Mouse (Mus musculus): ENCODE measurements at regions not wholly inside any gene's neighbourhood (a gene's known extent, or its start where the extent isn't known, plus 50 kb on each side); places are given as distances from the start of the nearest gene placed in this dataset.

- H3K9me3 ChIP-seq: no peaks in the 10 kb centered on the region
- peak; percentile 13; the same call in 1 of the 2 replicates for ATAC-seq (ENCODE audit: borderline replicate concordance, extremely low read depth, low FRiP score, low TSS enrichment)
- H3K4me2 ChIP-seq: no peak overlapping the region
- peaks cover 7% of the 10 kb centered on the region; the same call in 1 of the 2 replicates for H3K4me1 ChIP-seq
- H3K27ac ChIP-seq: no peak overlapping the region
- WGBS: 48% methylated on average over 3 of the region's 3 CpGs
- no peaks in the 10 kb centered on the region for H3K36me3 ChIP-seq
- no peak overlapping the region for H3K9ac ChIP-seq
- no peaks in the 10 kb centered on the region for H3K27me3 ChIP-seq
- no peak overlapping the region for H3K4me3 ChIP-seq
Observed at GRCm38 (mm10) chr16:95872436-95872835, 118.3 kb downstream of the Psmg1 start.

- 74% methylated on average over 2 of the region's 2 CpGs for WGBS
- Histone ChIP-seq H3K4me3 (no peak overlapping the region), H3K27me3 (no peaks in the 10 kb centered on the region), H3K36me3 (no peaks in the 10 kb centered on the region), H3K4me2 (no peak overlapping the region), H3K9me3 (no peaks in the 10 kb centered on the region), H3K27ac (no peak overlapping the region), H3K4me1 (peaks cover 7% of the 10 kb centered on the region; the same call in 1 of the 2 replicates), H3K9ac (no peak overlapping the region)
- no peak; the same call in 1 of the 2 replicates for ATAC-seq (ENCODE audit: borderline replicate concordance, extremely low read depth, low FRiP score, low TSS enrichment)
Observed at GRCm38 (mm10) chr16:95870291-95870690, 120.5 kb downstream of the Psmg1 start.

- Histone ChIP-seq H3K4me3 (no peak overlapping the region), H3K4me1 (peaks cover 8% of the 10 kb centered on the region; the same call in 1 of the 2 replicates), H3K4me2 (no peak overlapping the region), H3K27ac (no peak overlapping the region), H3K36me3 (no peaks in the 10 kb centered on the region), H3K9me3 (no peaks in the 10 kb centered on the region), H3K27me3 (no peaks in the 10 kb centered on the region), H3K9ac (no peak overlapping the region)
- 38% methylated on average over 5 of the region's 5 CpGs for WGBS
- ATAC-seq (ENCODE audit: borderline replicate concordance, extremely low read depth, low FRiP score, low TSS enrichment): 0 out of 2 replicates have a peak, but pooled peaks have one; percentile 19
Observed at GRCm38 (mm10) chr16:95869501-95869900, 121.3 kb downstream of the Psmg1 start.

GRCm38 (mm10) chr16:95868896-95869295 is 121.9 kb downstream of the Psmg1 start:
- 97% methylated on average over 1 of the region's 1 CpGs for WGBS
- H3K9me3 ChIP-seq: no peaks in the 10 kb centered on the region

GRCm38 (mm10) chr16:95867516-95867915 is 123.2 kb downstream of the Psmg1 start:
- Histone ChIP-seq H3K9me3 (no peaks in the 10 kb centered on the region), H3K4me3 (no peak overlapping the region), H3K27ac (no peak overlapping the region), H3K9ac (no peak overlapping the region), H3K36me3 (no peaks in the 10 kb centered on the region), H3K4me1 (peaks cover 25% of the 10 kb centered on the region), H3K27me3 (no peaks in the 10 kb centered on the region), H3K4me2 (no peak overlapping the region)
- WGBS: 83% methylated on average over 9 of the region's 9 CpGs
- ATAC-seq (ENCODE audit: borderline replicate concordance, extremely low read depth, low FRiP score, low TSS enrichment): no peak

More at GRCm38 (mm10) chr16:95868896-95869295, 121.9 kb downstream of the Psmg1 start:
- no peak for ATAC-seq (ENCODE audit: borderline replicate concordance, extremely low read depth, low FRiP score, low TSS enrichment)
- Histone ChIP-seq H3K4me1 (peaks cover 12% of the 10 kb centered on the region; the same call in 1 of the 2 replicates), H3K4me3 (no peak overlapping the region), H3K27ac (no peak overlapping the region), H3K9ac (no peak overlapping the region), H3K27me3 (no peaks in the 10 kb centered on the region), H3K36me3 (no peaks in the 10 kb centered on the region), H3K4me2 (no peak overlapping the region)

GRCm38 (mm10) chr16:95866866-95867420 is 123.8 kb downstream of the Psmg1 start:
- no peak overlapping the region for H3K4me3 ChIP-seq
- H3K4me2 ChIP-seq: no peak overlapping the region
- no peaks in the 10 kb centered on the region for H3K9me3 ChIP-seq
- H3K27me3 ChIP-seq: no peaks in the 10 kb centered on the region
- no peak overlapping the region for H3K9ac ChIP-seq
- WGBS: 86% methylated on average over 1 of the region's 1 CpGs
- ATAC-seq (ENCODE audit: borderline replicate concordance, extremely low read depth, low FRiP score, low TSS enrichment): no peak
- H3K36me3 ChIP-seq: no peaks in the 10 kb centered on the region
- no peak overlapping the region for H3K27ac ChIP-seq
- H3K4me1 ChIP-seq: peaks cover 30% of the 10 kb centered on the region

GRCm38 (mm10) chr16:95865603-95866002 is 125.2 kb downstream of the Psmg1 start:
- Histone ChIP-seq H3K9ac (no peak overlapping the region), H3K4me1 (peaks cover 42% of the 10 kb centered on the region), H3K36me3 (no peaks in the 10 kb centered on the region), H3K27me3 (no peaks in the 10 kb centered on the region), H3K4me2 (no peak overlapping the region), H3K9me3 (no peaks in the 10 kb centered on the region), H3K27ac (no peak overlapping the region), H3K4me3 (no peak overlapping the region)
- no peak for ATAC-seq (ENCODE audit: borderline replicate concordance, extremely low read depth, low FRiP score, low TSS enrichment)
- 63% methylated on average over 1 of the region's 1 CpGs for WGBS

GRCm38 (mm10) chr16:95864646-95865045 is 126.1 kb downstream of the Psmg1 start:
- Histone ChIP-seq H3K9me3 (no peaks in the 10 kb centered on the region), H3K4me1 (peaks cover 37% of the 10 kb centered on the region), H3K36me3 (no peaks in the 10 kb centered on the region), H3K4me2 (no peak overlapping the region), H3K9ac (no peak overlapping the region), H3K4me3 (no peak overlapping the region), H3K27me3 (no peaks in the 10 kb centered on the region), H3K27ac (no peak overlapping the region)
- no peak for ATAC-seq (ENCODE audit: borderline replicate concordance, extremely low read depth, low FRiP score, low TSS enrichment)
- 80% methylated on average over 4 of the region's 4 CpGs for WGBS

- H3K4me3 ChIP-seq: no peak overlapping the region
- no peaks in the 10 kb centered on the region for H3K27me3 ChIP-seq
- no peak overlapping the region for H3K27ac ChIP-seq
- no peak for ATAC-seq (ENCODE audit: borderline replicate concordance, extremely low read depth, low FRiP score, low TSS enrichment)
- peaks cover 37% of the 10 kb centered on the region for H3K4me1 ChIP-seq
- H3K36me3 ChIP-seq: no peaks in the 10 kb centered on the region
- no peaks in the 10 kb centered on the region for H3K9me3 ChIP-seq
- H3K4me2 ChIP-seq: no peak overlapping the region
- H3K9ac ChIP-seq: no peak overlapping the region
- WGBS: 67% methylated on average over 13 of the region's 13 CpGs
Observed at GRCm38 (mm10) chr16:95864106-95864505, 126.7 kb downstream of the Psmg1 start.

- Histone ChIP-seq H3K9me3 (no peaks in the 10 kb centered on the region), H3K27me3 (no peaks in the 10 kb centered on the region), H3K4me2 (no peak overlapping the region), H3K27ac (peak overlapping the region; percentile 51; the same call in 1 of the 2 replicates), H3K9ac (no peak overlapping the region), H3K4me1 (peaks cover 37% of the 10 kb centered on the region), H3K4me3 (no peak overlapping the region), H3K36me3 (no peaks in the 10 kb centered on the region)
- no peak for ATAC-seq (ENCODE audit: borderline replicate concordance, extremely low read depth, low FRiP score, low TSS enrichment)
- WGBS: 67% methylated on average over 4 of the region's 4 CpGs
Observed at GRCm38 (mm10) chr16:95863565-95863964, 127.2 kb downstream of the Psmg1 start.

GRCm38 (mm10) chr16:95862621-95863020 is 128.1 kb downstream of the Psmg1 start:
- Histone ChIP-seq H3K4me3 (no peak overlapping the region), H3K36me3 (no peaks in the 10 kb centered on the region), H3K27ac (peak overlapping the region; percentile 51), H3K27me3 (no peaks in the 10 kb centered on the region), H3K9ac (no peak overlapping the region), H3K4me1 (peaks cover 37% of the 10 kb centered on the region), H3K9me3 (no peaks in the 10 kb centered on the region), H3K4me2 (no peak overlapping the region)
- 0 out of 2 replicates have a peak, but pooled peaks have one; percentile 41 for ATAC-seq (ENCODE audit: borderline replicate concordance, extremely low read depth, low FRiP score, low TSS enrichment)
- WGBS: 51% methylated on average over 3 of the region's 3 CpGs

- WGBS: 31% methylated on average over 12 of the region's 12 CpGs
- Histone ChIP-seq H3K4me2 (no peak overlapping the region), H3K9me3 (no peaks in the 10 kb centered on the region), H3K4me1 (peaks cover 37% of the 10 kb centered on the region), H3K27me3 (no peaks in the 10 kb centered on the region), H3K9ac (no peak overlapping the region), H3K27ac (peak overlapping the region; percentile 51), H3K36me3 (no peaks in the 10 kb centered on the region), H3K4me3 (no peak overlapping the region)
- peak; percentile 81 for ATAC-seq (ENCODE audit: borderline replicate concordance, extremely low read depth, low FRiP score, low TSS enrichment)
Observed at GRCm38 (mm10) chr16:95861231-95861690, 129.5 kb downstream of the Psmg1 start.
